Mouse (Mus musculus): ENCODE measurements at regions not wholly inside any gene's neighbourhood (a gene's known extent, or its start where the extent isn't known, plus 50 kb on each side); places are given as distances from the start of the nearest gene placed in this dataset.

DNA sequence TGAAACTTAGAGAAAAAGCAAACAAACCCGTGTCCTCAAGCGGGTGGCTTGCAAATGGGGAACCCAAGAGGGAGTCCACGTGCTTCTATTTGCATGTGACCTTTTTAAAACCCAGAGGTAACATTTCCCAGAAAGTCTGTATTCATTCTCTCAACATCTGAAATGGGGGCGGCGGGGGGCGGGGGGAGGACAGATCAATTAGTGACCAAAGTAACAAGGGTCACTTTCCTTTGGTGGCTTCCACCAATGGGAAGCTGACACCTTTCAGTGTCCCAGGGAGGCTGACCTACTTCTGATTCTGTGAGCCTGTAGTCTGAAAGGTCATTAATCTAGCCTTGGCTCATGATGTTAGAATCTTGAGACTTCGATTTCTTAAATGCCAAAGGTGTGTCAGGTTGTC, 236.0 kb downstream of the Gm11011 start:
- no peak for DNase-seq

DNA sequence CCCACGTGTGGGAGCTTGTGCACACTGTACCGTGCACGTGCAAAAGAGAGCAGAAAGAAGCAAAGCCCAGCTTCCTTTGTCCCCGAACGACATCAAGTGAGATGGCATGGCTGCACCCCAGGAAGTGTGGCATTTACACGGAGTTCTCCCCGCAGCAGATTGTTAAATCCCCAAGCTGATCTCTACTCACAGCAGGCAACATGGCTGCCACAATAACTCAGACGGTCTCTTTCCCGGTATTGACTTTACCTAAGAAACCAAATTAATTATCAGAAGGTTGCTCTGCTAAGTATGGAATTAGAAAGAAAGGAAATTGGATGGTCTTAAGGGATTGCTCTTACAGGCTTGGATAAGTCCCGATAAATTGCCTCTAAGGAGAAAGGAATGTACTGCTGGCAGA, 241.4 kb downstream of the Gm11011 start:
- no peak for DNase-seq

DNA sequence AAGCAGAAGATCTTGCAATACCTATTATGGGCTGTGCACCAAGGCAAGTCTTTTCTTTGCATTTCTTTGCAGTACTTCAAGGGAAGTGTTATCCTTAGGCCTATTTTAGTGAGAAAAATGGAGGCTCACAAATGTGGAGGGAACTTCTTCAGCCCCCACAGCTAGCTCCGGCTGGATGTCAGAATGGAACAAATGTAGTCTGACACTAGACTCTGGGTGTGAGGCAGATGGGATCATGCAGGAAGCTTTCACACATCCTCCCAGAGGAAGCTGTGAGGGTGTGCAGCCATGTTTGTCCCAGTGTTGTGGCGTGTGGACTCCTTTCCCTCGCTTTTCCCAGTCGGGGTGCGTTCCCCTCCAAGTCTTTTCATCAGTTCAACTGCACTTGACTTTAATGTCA, 268.0 kb downstream of the Gm11011 start:
- DNase-seq: no peak

DNA sequence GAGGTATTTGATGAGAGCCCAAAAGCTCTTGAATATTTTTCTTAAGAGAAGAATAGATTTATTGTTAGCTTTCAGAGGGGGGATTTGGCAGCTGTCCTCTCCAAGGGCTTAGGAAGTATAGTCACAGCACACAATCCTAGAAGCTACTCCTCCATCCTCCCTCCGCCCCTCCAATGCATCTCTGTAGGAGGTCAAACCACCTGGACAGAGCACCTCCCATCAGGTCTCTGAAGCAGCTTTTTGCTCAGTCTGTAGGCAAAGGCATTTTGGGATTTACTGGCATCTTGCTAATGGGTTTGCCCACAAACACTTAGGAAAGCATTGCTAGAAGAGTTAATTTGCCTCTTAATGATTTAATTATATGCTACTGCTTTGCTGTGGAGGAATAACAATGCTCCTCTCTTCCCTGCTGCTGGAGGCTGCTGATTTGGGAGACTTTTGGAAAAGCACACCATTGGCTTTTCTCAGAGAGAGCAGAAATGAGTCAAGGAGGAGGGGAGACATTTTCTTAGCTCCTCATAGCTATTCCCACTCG, 273.1 kb downstream of the Gm11011 start:
- DNase-seq: no peak

DNA sequence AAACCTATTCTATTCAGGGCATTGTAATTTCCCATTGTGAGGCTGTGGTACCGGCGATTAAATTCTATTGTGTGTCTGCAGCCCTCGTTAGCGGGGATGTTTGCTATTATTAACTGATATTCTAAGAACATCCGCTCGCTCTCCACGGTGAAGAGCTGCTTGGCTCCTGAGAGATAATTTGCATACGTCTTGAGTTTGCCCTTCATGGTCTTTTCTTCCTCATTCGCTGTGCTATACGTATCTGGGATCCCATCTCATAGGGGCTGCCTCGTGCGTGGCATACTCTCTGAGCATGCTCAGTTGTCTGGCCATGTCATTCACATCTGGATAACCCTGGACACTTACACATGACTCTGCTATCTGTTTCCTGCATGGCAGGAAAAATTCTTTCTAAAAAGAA, 275.7 kb downstream of the Gm11011 start:
- no peak for DNase-seq

DNA sequence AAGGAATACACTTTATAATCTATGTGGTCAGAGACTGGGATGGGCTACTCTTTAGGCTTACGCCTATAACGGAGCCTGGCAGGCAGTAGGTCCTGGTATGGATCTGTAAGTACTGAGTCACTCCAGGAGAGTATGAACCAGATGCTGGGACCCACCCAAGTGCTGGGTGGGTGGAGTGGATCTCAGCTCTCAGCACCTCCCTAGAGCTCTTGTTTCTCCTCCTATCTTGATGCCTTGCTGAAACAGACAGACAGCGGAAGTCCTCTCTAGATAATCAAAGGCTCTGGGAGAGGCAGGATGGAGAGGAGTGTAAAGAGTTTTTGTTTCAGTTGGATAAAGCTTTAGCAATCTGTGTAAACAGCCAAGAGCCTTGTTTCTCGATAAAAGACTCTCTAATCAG, 276.2 kb downstream of the Gm11011 start:
- DNase-seq: no peak

DNA sequence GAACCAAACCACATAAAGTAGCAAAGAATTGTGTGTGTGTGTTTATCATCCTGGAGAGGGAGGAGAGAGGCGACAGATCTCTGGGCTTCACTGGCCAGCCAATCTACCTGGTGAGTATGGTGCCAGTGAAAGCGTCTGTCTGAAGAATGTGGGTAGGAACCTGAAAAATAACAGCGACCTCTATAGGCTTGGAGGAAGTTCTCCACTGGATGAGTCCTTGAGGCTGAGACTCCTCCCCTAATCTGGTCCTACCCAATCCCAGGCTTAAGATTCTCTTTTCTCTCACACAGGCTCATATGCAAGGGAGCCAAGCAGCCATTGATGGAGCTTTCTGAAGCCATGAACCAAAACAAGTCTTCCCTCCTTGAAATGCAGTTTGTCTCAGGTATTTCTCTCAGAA, 283.2 kb downstream of the Gm11011 start:
- DNase-seq: no peak

DNA sequence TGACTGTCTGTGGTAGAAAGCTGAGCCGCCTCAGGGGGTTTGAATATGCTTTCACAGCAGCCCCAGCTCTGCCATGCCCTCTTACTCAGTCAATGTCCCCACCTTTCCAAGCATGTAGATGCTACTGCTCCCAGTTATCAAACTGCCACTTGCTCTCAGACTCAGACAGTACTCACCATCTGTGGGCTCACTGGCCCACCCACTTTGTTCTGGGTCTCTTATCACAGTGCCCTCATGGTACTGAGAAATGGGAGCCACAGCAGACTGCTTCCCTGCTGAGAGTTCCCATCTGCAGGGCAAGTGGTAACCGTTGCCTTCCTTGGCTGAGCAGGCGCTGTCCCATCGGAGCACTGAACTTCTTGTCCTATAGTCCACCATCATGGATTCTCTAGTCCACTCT, 286.6 kb downstream of the Gm11011 start:
- DNase-seq: no peak

DNA sequence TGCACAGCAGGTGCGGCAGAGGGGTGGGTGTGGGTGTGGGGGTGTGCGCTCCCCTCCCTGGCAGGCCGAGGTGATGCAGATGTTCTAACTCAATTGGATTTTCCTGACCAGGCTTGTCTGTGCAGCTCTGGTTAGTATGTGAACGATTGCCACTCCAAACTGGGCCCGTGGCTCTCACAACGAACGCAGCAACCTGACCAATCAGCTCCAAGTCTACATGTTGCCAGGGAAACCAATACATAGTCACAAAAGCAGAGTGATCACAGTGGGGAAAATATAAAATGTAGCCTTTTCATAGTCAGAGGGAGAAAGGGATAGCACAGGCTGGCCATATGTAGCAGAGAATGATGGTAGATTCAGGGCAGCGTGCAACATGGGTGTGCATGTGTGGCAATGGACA, 287.1 kb downstream of the Gm11011 start:
- DNase-seq: no peak

DNA sequence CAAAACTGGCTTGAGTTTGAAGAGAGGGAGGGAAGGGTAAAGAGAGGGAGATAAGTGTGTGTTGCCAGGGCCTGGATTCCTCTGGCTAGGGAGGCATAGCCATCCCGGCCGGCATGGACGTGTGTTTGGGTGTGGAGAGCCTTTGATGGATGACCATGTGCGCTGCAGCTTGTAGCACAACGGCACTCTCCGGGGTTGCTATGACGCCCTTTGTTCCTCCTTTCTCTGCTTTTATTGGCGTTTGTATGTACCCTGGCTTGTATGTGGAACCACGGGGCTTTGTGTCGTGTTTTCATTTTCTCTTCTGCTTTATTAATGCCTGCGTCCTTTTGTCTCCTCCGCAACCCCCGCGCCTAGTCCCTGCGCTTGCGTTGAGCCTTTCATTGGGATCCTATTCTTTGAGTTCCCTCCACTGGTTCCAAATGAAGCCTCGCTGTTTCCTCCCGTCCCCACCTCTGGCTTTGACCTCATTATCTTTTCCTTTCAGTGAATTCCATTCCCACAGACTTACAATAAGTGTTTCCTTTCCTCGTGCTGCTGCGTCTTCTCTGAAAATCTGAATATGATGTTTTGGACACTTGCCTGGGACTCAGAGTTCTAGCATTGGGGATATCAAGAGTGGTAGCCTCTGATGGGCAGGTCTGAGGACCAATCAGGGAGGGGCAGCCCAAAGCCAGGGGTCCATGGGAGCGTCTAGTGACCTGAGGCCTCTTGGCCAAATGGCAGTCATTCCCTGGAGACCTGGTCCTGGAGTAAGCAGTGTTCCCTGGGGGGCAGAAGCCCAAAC, 289.5 kb downstream of the Gm11011 start:
- DNase-seq: no peak

DNA sequence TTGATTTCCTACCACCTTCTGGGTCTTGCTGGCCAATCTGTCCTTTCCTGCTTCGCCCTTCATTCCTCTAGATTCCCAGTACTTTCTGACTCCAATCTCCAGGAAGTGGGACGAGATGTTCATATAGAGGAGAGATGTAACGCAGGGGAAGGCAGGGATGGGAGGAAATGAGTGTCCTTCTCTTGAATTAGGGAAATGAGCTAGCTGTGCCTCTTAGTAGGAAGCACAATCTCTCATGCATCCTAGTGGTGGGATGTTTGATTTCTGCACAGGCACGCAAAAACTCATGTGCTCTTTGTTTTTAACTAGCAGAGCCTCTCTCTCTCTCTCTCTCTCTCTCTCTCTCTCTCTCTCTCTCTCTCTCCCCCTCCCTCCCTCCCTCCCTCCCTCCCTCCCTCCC, 290.3 kb downstream of the Gm11011 start:
- no peak for DNase-seq

DNA sequence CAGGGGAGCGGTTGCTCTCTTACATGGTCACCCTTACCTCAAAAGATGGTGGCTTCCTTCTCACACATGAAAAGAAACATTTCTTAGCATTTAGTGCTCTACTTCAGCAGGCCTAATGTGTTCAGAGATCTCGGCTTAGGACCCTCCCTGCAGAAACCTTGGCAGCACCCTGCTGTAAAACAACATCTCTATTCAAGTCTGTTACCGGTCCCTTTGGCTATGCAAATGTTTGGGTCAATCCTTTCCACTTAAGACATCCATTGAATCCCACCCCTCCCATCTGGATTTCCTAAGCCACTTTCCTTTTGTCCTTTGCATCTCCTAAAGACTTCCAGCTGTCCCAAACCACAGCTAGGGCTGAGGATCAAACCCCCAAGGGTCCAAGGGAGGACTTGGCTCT, 294.2 kb downstream of the Gm11011 start:
- no peak for DNase-seq

DNA sequence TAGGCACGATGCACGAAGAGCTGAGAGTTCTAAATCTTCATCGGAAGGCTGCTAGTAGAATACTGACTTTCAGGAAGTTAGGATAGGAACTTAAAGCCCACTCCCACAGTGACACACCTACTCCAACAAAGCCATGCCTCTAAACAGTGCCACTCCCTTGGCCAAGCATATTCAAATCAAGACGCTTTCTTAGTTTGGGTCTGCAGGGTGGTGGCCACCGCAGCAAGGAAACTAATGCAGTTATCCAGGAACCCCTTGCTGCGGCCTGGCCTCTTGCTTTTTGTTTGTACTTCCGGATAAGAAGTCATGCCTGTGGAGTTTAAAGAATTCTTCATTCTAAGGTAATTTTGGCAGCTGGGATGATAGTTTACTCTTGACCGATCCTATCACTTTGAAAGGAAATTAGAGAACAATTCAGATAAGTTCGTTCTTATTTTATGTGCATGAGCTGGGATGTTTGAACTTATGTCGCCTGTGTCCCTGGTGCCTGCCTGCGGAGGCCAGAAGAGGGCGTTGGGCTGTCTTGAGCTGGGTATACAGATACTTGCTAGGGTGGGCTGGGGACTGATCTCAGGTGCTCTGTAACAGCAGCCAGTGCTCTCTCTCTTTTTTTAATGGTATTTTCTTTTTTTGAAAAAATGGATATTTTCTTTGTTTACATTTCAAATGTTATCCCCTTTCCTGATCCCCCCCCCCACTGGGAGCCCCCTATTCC, 298.5 kb downstream of the Gm11011 start:
- DNase-seq: no peak

DNA sequence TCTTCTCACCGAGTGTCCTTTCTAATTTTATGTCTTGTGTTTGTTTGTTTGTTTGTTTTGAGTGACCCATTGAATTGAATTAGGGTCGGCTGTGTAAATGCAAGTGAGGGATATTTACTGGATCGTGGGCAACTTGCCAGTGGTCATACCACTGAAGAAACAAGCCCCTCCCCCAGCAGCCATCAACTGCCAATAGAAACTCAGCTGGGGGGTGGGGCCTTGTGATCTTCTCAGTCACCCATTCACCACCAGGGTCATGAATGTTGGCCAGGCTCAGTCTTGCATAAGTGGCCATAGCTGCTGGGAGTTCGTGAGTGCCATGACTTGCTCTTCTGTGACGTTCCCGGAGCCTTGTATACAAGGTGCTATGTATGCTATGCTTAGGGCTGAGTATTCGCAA, 300.8 kb downstream of the Gm11011 start:
- DNase-seq: no peak

DNA sequence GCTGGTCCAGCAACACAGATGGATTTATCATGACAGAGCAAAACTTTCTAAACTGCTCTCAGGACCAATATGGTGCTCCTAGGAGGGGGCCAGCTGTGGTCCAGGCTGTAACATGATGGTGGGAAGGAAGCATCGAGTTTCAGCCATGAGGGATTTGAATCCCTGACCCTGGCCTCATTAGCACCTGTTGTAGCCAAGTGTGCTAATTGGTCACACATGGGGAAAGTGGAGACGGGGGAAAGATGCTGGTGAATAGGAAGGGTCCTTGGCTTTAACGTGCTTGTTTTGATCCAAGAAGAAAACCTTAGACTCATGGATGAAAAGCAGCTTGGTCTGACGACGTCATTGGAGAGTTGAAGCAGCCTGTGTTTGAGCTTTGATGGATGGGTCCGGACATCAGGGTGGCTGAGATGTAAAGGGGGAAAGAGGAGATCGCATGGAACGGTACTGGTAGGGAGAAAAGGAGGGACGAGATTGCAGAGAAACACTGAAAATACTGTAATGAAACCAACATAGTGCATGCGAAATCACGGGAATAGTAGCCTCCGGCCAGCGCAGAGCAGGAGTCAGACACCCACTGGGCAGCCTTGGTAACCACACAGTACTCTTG, 304.9 kb downstream of the Gm11011 start:
- no peak for DNase-seq

DNA sequence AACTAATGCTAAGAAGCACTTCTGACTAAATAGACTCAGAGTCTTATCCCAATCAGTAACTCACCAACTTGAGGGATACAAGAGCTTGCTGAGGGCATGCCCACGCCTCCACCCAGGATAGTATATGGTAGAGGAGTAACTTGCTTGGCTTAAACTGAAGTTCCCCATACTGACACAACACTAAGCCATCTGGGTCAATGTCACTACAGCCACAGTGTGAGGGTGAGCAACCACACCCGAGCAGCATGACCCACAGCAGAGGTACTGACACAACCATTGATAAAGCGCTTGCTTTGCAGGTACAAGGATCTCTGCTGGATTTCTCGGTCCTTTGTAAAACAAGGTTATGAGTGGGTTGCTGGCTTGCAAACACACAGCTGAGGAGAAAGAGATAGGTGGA, 312.2 kb downstream of the Gm11011 start:
- DNase-seq: no peak

DNA sequence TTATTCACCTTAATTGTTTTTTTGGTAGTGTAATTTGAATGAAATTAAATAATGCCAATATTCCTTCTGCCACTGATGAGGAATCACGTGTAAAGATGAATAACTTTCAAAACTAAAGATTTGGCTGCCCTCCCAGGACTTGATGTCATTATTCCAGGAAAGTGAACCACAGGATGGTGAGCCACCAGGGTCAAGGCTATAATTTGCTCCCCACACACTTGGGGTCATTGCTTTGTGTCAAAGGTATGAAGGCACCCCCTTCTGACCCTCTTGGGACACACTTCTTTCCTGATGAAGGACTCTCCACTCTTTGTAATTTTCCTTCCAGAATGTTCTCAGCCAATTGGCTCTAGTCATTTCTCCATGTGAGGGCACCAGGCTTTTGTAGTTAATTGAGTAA, 313.4 kb downstream of the Gm11011 start:
- no peak for DNase-seq

DNA sequence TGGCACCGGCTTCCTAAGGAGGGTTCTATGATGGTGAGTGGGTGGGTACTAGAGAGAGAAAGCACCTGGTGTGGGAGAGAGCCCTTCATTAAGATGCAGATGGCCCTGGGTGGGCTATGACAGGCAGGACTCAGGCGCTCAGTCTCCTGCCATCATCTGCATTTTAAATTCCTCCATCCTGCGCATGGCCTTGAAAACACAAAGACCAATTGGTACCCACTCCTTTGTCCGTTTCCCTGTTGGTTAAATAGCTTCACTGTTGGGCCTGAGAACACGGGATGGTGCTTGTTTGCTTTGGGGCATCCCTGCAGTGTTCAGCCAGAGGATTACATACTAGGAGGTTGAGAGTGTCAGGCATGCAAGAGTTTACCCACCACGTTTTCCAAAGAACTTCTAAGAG, 314.9 kb downstream of the Gm11011 start:
- no peak for DNase-seq

DNA sequence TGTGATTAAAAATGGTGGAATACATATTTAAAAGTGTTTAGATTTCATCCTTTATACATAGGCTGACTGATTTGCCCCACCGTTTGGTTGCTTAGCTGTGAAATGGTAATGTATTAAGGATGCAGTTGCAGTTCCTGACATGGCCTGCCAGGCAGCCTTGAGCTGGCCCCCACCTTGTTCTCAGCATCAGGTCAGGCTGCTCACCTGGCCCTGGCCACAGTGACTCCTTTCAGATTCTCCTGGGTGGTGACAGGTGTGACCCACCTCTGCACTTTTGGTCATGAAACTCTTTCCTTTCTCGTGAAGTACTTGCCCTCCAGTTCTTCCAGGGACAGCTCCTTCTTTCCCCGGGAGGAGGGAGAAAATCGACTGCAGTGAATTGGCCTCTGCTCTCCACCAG, 315.5 kb downstream of the Gm11011 start:
- no peak for DNase-seq

DNA sequence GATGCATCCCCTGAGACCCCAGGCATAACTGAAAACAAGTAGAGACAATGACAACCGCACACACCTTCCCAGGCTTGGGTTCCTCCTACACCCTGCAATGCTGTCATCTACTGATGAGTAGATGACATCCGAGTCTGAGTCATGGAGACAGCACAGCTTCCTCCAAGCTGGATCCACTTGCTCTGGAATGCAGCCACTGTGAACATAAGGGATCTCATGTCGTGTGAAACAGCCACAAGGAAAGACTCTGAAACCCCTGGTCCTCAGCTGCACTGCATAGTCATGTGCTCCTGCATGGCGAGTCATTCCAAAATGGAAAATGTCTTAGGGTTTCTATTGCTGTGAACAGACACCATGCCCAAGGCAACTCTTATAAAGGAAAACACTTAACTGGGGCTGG, 305.2 kb upstream of the Zfp64 start:
- DNase-seq: no peak

DNA sequence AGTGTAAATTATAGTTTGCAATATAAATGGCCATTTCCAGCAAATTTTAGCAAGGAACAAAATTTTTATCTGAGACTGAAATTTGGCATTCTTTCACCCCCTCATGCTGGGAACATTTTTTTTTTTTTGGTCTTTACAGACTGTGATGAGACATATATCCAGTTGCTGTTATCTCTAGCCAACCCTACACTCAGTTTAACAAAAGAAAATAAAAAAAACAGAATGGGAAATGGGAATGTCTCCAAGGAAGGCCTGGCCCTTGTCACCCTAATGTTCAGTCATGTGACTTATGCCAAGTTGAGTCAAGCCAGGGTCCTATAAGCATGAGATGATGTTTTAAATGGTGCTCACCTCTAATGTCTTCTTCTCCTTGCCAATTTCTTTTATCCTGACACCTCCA, 289.2 kb upstream of the Zfp64 start:
- no peak for DNase-seq

DNA sequence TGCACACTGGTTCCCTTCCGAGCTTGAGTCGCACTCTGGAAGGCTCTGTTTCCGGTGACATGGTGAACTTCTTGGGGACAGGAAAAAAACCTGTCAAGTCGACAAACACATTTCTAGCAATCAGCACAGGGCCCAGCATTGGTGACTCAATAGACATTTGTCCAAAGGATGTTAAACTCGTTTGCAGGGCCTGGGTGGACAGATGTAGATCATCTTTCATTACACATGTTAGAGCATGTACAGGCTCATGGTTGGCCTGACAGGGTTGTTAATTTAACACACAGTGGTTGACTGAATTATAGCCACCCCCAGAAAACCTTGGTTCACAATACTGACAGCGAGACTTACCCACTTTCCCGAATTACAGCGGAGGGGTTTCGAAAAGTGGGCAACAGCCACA, 288.6 kb upstream of the Zfp64 start:
- no peak for DNase-seq

DNA sequence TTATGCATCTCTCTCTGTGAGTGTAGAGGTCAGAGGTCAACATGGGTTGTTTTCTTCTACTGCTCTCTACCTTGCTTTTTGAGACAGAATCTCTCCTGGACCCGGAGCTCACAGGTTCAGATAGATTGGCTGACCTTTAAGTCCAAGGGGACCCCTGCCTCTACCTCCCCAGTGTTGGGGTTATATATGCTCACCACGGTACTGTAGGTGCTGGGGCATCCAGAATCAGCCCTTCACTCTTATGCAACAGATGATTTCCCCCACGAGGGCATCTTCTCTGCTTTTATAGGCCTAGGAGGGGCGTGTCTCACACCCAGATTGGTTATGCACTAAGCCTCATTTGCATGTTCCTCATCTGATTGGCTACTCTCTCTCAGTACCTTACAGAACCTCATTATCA, 282.5 kb upstream of the Zfp64 start:
- no peak for DNase-seq

DNA sequence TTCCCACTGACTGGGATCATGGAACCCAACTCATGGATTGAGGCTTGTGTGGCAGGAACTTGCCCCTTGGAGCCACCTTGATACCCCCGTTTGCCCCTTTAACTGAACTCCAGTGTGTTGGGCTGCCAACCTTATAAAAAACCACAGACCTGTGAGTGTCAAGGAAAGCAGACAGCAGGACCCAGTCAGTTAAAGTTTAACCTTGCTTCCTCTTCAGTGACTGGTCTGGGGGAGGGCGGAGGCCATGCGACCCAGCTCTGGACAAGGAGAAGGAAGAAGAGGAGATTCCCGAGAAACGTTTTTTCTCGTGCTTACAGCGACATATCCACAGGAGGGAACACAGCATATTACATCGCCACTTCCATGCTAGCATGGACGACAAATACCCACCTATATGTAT, 281.9 kb upstream of the Zfp64 start:
- DNase-seq: no peak
